In genomic region chrX:20931364-20931763, GRCm38 (mm10) we compare ENCODE assay signal across 12 mouse cellular contexts. TPM values are rescaled to one million over a fixed set of nuclear protein-coding genes. Genes with fewer than 3 reads are reported as not detected.
DNase-seq lines count a peak whose midpoint lies in the region; TF ChIP-seq lines count a peak whose summit lies in the region.
"Had no signal": no experiment of that assay in that cellular context is flagged by ENCODE, and none has a peak within 500 bp of the region (broad histone marks: within the 10 kb centered on the region; RNA-seq: fewer than 3 reads in every experiment).

TSS of gene Cfp (minus strand) at chrX:20931555.

- no peak for TF ChIP-seq POLR2A in cortical plate, adult 2 months (IDR thresholded peaks at IDR 0.05; ENCODE audit: extremely low read depth, insufficient read depth, low read length)

- H3K4me1 ChIP-seq in cortical plate, adult 2 months (ENCODE audit: control insufficient read depth, insufficient read depth, low read length) = no peaks in the 10 kb centered on the region
- H3K4me1 ChIP-seq: limb, embryonic 12.5 days had no signal

- H3K4me3 ChIP-seq in cortical plate, adult 2 months (ENCODE audit: insufficient read depth, low read length) = no peak within 1 kb of the TSS
- peak within 1 kb of the TSS; percentile 61 for H3K4me3 ChIP-seq in macrophage (ENCODE audit: inconsistent target)
- H3K4me3 ChIP-seq: limb, embryonic 12.5 days; myocyte had no signal

- no peak for TF ChIP-seq CTCF in cortical plate, adult 2 months (IDR thresholded peaks at IDR 0.05; ENCODE audit: extremely low read depth, insufficient read depth, low read length)

- no peak within 1 kb of the TSS for H3K27ac ChIP-seq in cortical plate, adult 2 months (ENCODE audit: insufficient read depth, low read length)
- H3K27ac ChIP-seq in macrophage = peak within 1 kb of the TSS; percentile 98
- H3K27ac ChIP-seq: hindbrain, postnatal 0 days; limb, embryonic 12.5 days had no signal

- H3K79me2 ChIP-seq in macrophage (ENCODE audit: inconsistent target) = peaks cover 26% of the 10 kb centered on the region

- 0% methylated on average over 1 of the region's 1 CpGs for WGBS in macrophage (ENCODE audit: missing documents)

- H3K36me3 ChIP-seq in macrophage (ENCODE audit: inconsistent target) = peaks cover 6% of the 10 kb centered on the region

- intact Hi-C loops in left cerebral cortex, postnatal 25 days (cut with DNase I) = no loop called here

- no peak for DNase-seq in adrenal gland, adult 2 months
- no peak for DNase-seq in adrenal gland, postnatal 25 days
- DNase-seq in left cerebral cortex, postnatal 25 days (ENCODE audit: low spot score in 2 of 2) = no peak
- DNase-seq in left cerebral cortex, adult 9 months (ENCODE audit: low spot score in 2 of 2) = no peak
- no peak for DNase-seq in T-cell, adult 2 months (ENCODE audit: low spot score)
- no peak for DNase-seq in urinary bladder, postnatal 25 days (ENCODE audit: low spot score)
- DNase-seq: right cerebral cortex, postnatal 4 days had no signal

RNA-seq across cellular contexts. Expression of gene Cfp, which starts in this region (rescaled TPM):
- total RNA-seq in adrenal gland, adult 2 months (2021) = 10 to 100 TPM; 11.6 to 12.1 TPM
- polyA plus RNA-seq in adrenal gland, adult 2 months (2012; rRNA removed) = 23.6 and 24.0 TPM in 2 replicates
- 9.4 and 9.8 TPM in 2 replicates for total RNA-seq in adrenal gland, postnatal 25 days (2021)
- 10 to 100 TPM; 10.3 to 15.0 TPM for total RNA-seq in left cerebral cortex, postnatal 25 days (2021)
- polyA plus RNA-seq in cortical plate, adult 2 months (2012; rRNA removed) = 18.4 and 22.0 TPM in 2 replicates
- total RNA-seq in macrophage (2018; cell fraction: chromatin; rRNA removed) = 100 to 1,000 TPM; 110 to 426 (median 272) TPM
- 1,000 to 10,000 TPM in 1 of 26 experiments, 100 to 1,000 TPM in 25; 572 to 1,029 (median 764) TPM for total RNA-seq in macrophage (2018; cell fraction: cytosol; rRNA removed)
- 1,000 to 10,000 TPM in 2 of 26 experiments, 100 to 1,000 TPM in 24; 243 to 1,176 (median 655) TPM for total RNA-seq in macrophage (2018; cell fraction: nucleus; rRNA removed)
- polyA plus RNA-seq in macrophage (2018) = 647 to 949 TPM (median 687 TPM) in 3 replicates

Comparison
In these comparisons a context has a peak if more than half of its experiments do, and no peak if none do; other contexts are left out.
1. RNA of gene Cfp (polyA plus RNA-seq): 647 to 949 TPM in macrophage; 23.6 to 24.0 TPM in adrenal gland, adult 2 months and 18.4 to 22.0 TPM in cortical plate, adult 2 months; every median in the first group is over 10 times any median in the second.